13 mouse cellular contexts compared by ENCODE assay signal in the genomic region with DNA sequence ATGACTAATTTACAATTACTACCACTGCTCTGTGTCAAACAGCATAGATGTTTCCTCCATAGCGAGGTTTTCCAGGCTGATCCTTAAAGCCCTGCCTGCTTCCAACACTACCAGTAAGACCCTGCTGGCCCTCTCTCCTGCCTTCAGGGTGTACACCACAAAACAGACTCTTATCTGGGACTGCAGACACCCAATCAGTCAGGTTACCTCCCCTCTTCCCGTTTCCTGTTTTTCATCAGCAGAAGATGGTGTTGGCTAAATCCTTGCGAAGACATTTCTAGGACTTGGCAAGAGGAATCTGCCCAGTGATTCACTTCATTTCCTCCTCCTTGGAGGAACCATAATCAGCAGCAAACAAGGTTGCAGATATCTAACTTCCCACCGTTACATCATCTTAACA.
A peak's percentile ranks its signal among the peaks of the same experiment; 100 is the strongest.
DNase-seq lines count a peak whose midpoint lies in the region; ATAC-seq and TF ChIP-seq lines count a peak whose summit lies in the region.
"Had no signal": no experiment of that assay in that cellular context is flagged by ENCODE, and none has a peak within 500 bp of the region (broad histone marks: within the 10 kb centered on the region; RNA-seq: fewer than 3 reads in every experiment).

No protein-coding gene starts in this region.

- H3K79me2 ChIP-seq in liver, adult 2 months (ENCODE audit: control insufficient read depth, insufficient read depth, low read length): no peaks in the 10 kb centered on the region

- no peak overlapping the region for H3K4me3 ChIP-seq in forebrain, embryonic 10.5 days
- H3K4me3 ChIP-seq in forebrain, embryonic 13.5 days: no peak overlapping the region
- H3K4me3 ChIP-seq in heart, embryonic 13.5 days: no peak overlapping the region
- H3K4me3 ChIP-seq in liver, adult 2 months (ENCODE audit: insufficient read depth, low read depth, low read length): no peak overlapping the region
- H3K4me3 ChIP-seq in forebrain, embryonic 15.5 days: no peak overlapping the region
- H3K4me3 ChIP-seq in limb, embryonic 10.5 days: no peak overlapping the region
- H3K4me3 ChIP-seq in hindbrain, postnatal 0 days (ENCODE audit: low read length): no peak overlapping the region
- H3K4me3 ChIP-seq: limb, embryonic 15.5 days; neural tube, embryonic 12.5 days had no signal

- H3K27me3 ChIP-seq in forebrain, embryonic 10.5 days (ENCODE audit: poor library complexity, severe bottlenecking): peaks cover 7% of the 10 kb centered on the region; the same call in 1 of the 2 replicates
- H3K27me3 ChIP-seq in forebrain, embryonic 13.5 days: no peaks in the 10 kb centered on the region
- H3K27me3 ChIP-seq in heart, embryonic 13.5 days (replicated peaks): no peaks in the 10 kb centered on the region
- H3K27me3 ChIP-seq in liver, adult 2 months (ENCODE audit: control insufficient read depth, insufficient read depth, low read length): no peaks in the 10 kb centered on the region
- H3K27me3 ChIP-seq in forebrain, embryonic 15.5 days: no peaks in the 10 kb centered on the region
- H3K27me3 ChIP-seq in limb, embryonic 10.5 days (ENCODE audit: low read depth, poor library complexity, severe bottlenecking): no peaks in the 10 kb centered on the region
- H3K27me3 ChIP-seq in hindbrain, postnatal 0 days (ENCODE audit: insufficient read depth, low read length): no peaks in the 10 kb centered on the region
- H3K27me3 ChIP-seq: limb, embryonic 15.5 days; neural tube, embryonic 12.5 days had no signal

- H3K9me3 ChIP-seq in forebrain, embryonic 10.5 days: no peaks in the 10 kb centered on the region
- H3K9me3 ChIP-seq in forebrain, embryonic 13.5 days (replicated peaks): no peaks in the 10 kb centered on the region
- H3K9me3 ChIP-seq in heart, embryonic 13.5 days: no peaks in the 10 kb centered on the region
- H3K9me3 ChIP-seq in forebrain, embryonic 15.5 days: no peaks in the 10 kb centered on the region
- no peaks in the 10 kb centered on the region for H3K9me3 ChIP-seq in limb, embryonic 10.5 days (replicated peaks)
- no peaks in the 10 kb centered on the region for H3K9me3 ChIP-seq in hindbrain, postnatal 0 days (ENCODE audit: low read length)
- H3K9me3 ChIP-seq: limb, embryonic 15.5 days; neural tube, embryonic 12.5 days had no signal

- WGBS in forebrain, embryonic 10.5 days: 83% methylated on average over 4 of the region's 4 CpGs
- WGBS in forebrain, embryonic 13.5 days: 85% methylated on average over 4 of the region's 4 CpGs
- 35% methylated on average over 4 of the region's 4 CpGs for WGBS in heart, embryonic 13.5 days
- 75% methylated on average over 4 of the region's 4 CpGs for WGBS in liver, adult 2 months
- WGBS in forebrain, embryonic 15.5 days: 83% methylated on average over 4 of the region's 4 CpGs
- 64% methylated on average over 4 of the region's 4 CpGs for WGBS in limb, embryonic 10.5 days
- WGBS in hindbrain, postnatal 0 days: 81% methylated on average over 4 of the region's 4 CpGs

- no peak overlapping the region for H3K9ac ChIP-seq in forebrain, embryonic 13.5 days
- no peak overlapping the region for H3K9ac ChIP-seq in heart, embryonic 13.5 days
- no peak overlapping the region for H3K9ac ChIP-seq in liver, adult 2 months (ENCODE audit: low read depth, low read length)
- no peak overlapping the region for H3K9ac ChIP-seq in forebrain, embryonic 15.5 days (replicated peaks)
- no peak overlapping the region for H3K9ac ChIP-seq in hindbrain, postnatal 0 days (replicated peaks; ENCODE audit: low read length)
- H3K9ac ChIP-seq: limb, embryonic 15.5 days had no signal

- DNase-seq in forebrain, embryonic 10.5 days (ENCODE audit: extremely low spot score, low spot score): no peak
- peak; percentile 24 for DNase-seq in liver, adult 2 months (ENCODE audit: extremely low read depth, low read depth, low spot score)
- DNase-seq in limb, embryonic 10.5 days (ENCODE audit: low spot score): no peak
- no peak for DNase-seq in hindbrain, postnatal 0 days (ENCODE audit: low spot score)
- DNase-seq: B cell, adult 2 months; cerebellum, adult 9-10 months; spleen, adult 18-20 months had no signal

- H3K27ac ChIP-seq in forebrain, embryonic 10.5 days: 0 out of 2 replicates have a peak overlapping the region, but pooled peaks have one; percentile 35
- no peak overlapping the region for H3K27ac ChIP-seq in forebrain, embryonic 13.5 days
- peak overlapping the region; percentile 53 for H3K27ac ChIP-seq in heart, embryonic 13.5 days (replicated peaks)
- H3K27ac ChIP-seq in liver, adult 2 months (replicated peaks; ENCODE audit: insufficient read depth, low read depth, low read length): 0 out of 2 replicates have a peak overlapping the region, but pooled peaks have one; percentile 27
- H3K27ac ChIP-seq in forebrain, embryonic 15.5 days (replicated peaks): no peak overlapping the region
- no peak overlapping the region for H3K27ac ChIP-seq in limb, embryonic 10.5 days
- no peak overlapping the region for H3K27ac ChIP-seq in hindbrain, postnatal 0 days
- H3K27ac ChIP-seq: limb, embryonic 15.5 days; neural tube, embryonic 12.5 days had no signal

- TF ChIP-seq POLR2A in liver, adult 2 months (IDR thresholded peaks at IDR 0.05; ENCODE audit: extremely low read depth, insufficient read depth, low read length): no peak

- H3K36me3 ChIP-seq in forebrain, embryonic 10.5 days (replicated peaks): no peaks in the 10 kb centered on the region
- no peaks in the 10 kb centered on the region for H3K36me3 ChIP-seq in forebrain, embryonic 13.5 days (ENCODE audit: poor library complexity, severe bottlenecking)
- H3K36me3 ChIP-seq in heart, embryonic 13.5 days: no peaks in the 10 kb centered on the region
- H3K36me3 ChIP-seq in liver, adult 2 months (ENCODE audit: control insufficient read depth, insufficient read depth, low read length): no peaks in the 10 kb centered on the region
- no peaks in the 10 kb centered on the region for H3K36me3 ChIP-seq in forebrain, embryonic 15.5 days
- 0 out of 2 replicates have a peak, but pooled peaks cover 2% of the 10 kb centered on the region for H3K36me3 ChIP-seq in limb, embryonic 10.5 days
- H3K36me3 ChIP-seq in hindbrain, postnatal 0 days (ENCODE audit: insufficient read depth, low read length): no peaks in the 10 kb centered on the region
- H3K36me3 ChIP-seq: limb, embryonic 15.5 days; neural tube, embryonic 12.5 days had no signal

- H3K4me2 ChIP-seq in forebrain, embryonic 13.5 days: no peak overlapping the region
- 0 out of 2 replicates have a peak overlapping the region, but pooled peaks have one; percentile 18 for H3K4me2 ChIP-seq in heart, embryonic 13.5 days
- no peak overlapping the region for H3K4me2 ChIP-seq in forebrain, embryonic 15.5 days (replicated peaks)
- no peak overlapping the region for H3K4me2 ChIP-seq in hindbrain, postnatal 0 days (ENCODE audit: low read depth, low read length)
- H3K4me2 ChIP-seq: limb, embryonic 15.5 days; neural tube, embryonic 12.5 days had no signal

- H3K4me1 ChIP-seq in forebrain, embryonic 10.5 days: peaks cover 11% of the 10 kb centered on the region
- no peaks in the 10 kb centered on the region for H3K4me1 ChIP-seq in forebrain, embryonic 13.5 days
- H3K4me1 ChIP-seq in heart, embryonic 13.5 days: peaks cover 19% of the 10 kb centered on the region
- peaks cover 2% of the 10 kb centered on the region; the same call in 1 of the 2 replicates for H3K4me1 ChIP-seq in liver, adult 2 months (ENCODE audit: control insufficient read depth, insufficient read depth, low read length)
- H3K4me1 ChIP-seq in forebrain, embryonic 15.5 days: no peaks in the 10 kb centered on the region
- H3K4me1 ChIP-seq in limb, embryonic 10.5 days: peaks cover 20% of the 10 kb centered on the region
- no peaks in the 10 kb centered on the region for H3K4me1 ChIP-seq in hindbrain, postnatal 0 days (ENCODE audit: insufficient read depth, low read length)
- H3K4me1 ChIP-seq: neural tube, embryonic 12.5 days had no signal

- no peak for ATAC-seq in forebrain, embryonic 13.5 days
- ATAC-seq in heart, embryonic 13.5 days (ENCODE audit: extremely low read depth, insufficient number of reproducible peaks, low FRiP score, low TSS enrichment): peak; percentile 63
- ATAC-seq in megakaryocyte-erythroid progenitor cell, adult 5-6 weeks (replicated peaks; ENCODE audit: low FRiP score, low TSS enrichment, poor library complexity, severe bottlenecking): peak; percentile 49
- no peak for ATAC-seq in forebrain, embryonic 15.5 days (replicated peaks)
- ATAC-seq in hindbrain, postnatal 0 days: no peak

- no peak for TF ChIP-seq CTCF in liver, adult 2 months (IDR thresholded peaks at IDR 0.05; ENCODE audit: low read depth, low read length)
- TF ChIP-seq CTCF in hindbrain, postnatal 0 days (IDR thresholded peaks at IDR 0.05; ENCODE audit: low read depth): no peak

Comparison
In these comparisons a context has a peak if more than half of its experiments do, and no peak if none do; other contexts are left out.
1. H3K27ac ChIP-seq: peak in forebrain, embryonic 10.5 days (single experiment), heart, embryonic 13.5 days (single experiment) and liver, adult 2 months (single experiment); none in forebrain, embryonic 13.5 days (single experiment), forebrain, embryonic 15.5 days (single experiment), limb, embryonic 10.5 days (single experiment) and hindbrain, postnatal 0 days (single experiment).
2. ATAC-seq: peak in heart, embryonic 13.5 days (single experiment) and megakaryocyte-erythroid progenitor cell, adult 5-6 weeks (single experiment); none in forebrain, embryonic 13.5 days (single experiment), forebrain, embryonic 15.5 days (single experiment) and hindbrain, postnatal 0 days (single experiment).